Mouse (Mus musculus): ENCODE measurements around the gene Tap2. TPM values are rescaled to one million over a fixed set of nuclear protein-coding genes. Genes with fewer than 3 reads are reported as not detected.

Tap2 gene
- polyA plus RNA-seq, 1 experiment from 2014 or later = 7.4 TPM

- no peak overlapping the region for H3K9ac ChIP-seq
- H3K4me1 ChIP-seq (replicated peaks) = peaks cover 7% of the 10 kb centered on the region; the same call in 1 of the 2 replicates
- H3K27me3 ChIP-seq = 0 out of 2 replicates have a peak, but pooled peaks cover 1% of the 10 kb centered on the region
- no peaks in the 10 kb centered on the region for H3K36me3 ChIP-seq (replicated peaks)
- no peak overlapping the region for H3K27ac ChIP-seq (replicated peaks)
- no peak for ATAC-seq (ENCODE audit: insufficient read depth)
- no peak overlapping the region for H3K4me2 ChIP-seq
- no peaks in the 10 kb centered on the region for H3K9me3 ChIP-seq (replicated peaks)
- no peak overlapping the region for H3K4me3 ChIP-seq (replicated peaks)
- WGBS (ENCODE audit: insufficient replicate concordance) = 47% methylated on average over 13 of the region's 13 CpGs
These were observed 23.1 kb upstream of the Tap2 start for GRCm38 (mm10) chr17:34179913-34180859.

GRCm38 (mm10) chr17:34183564-34184219 is 19.6 kb upstream of the Tap2 start:
- Histone ChIP-seq H3K9ac (no peak overlapping the region), H3K36me3 (replicated peaks) (no peaks in the 10 kb centered on the region), H3K4me2 (no peak overlapping the region), H3K27ac (replicated peaks) (no peak overlapping the region), H3K4me3 (replicated peaks) (no peak overlapping the region), H3K9me3 (replicated peaks) (no peaks in the 10 kb centered on the region), H3K4me1 (replicated peaks) (peaks cover 29% of the 10 kb centered on the region), H3K27me3 (peaks cover 22% of the 10 kb centered on the region)
- ATAC-seq (ENCODE audit: insufficient read depth) = no peak
- WGBS (ENCODE audit: insufficient replicate concordance) = 51% methylated on average over 15 of the region's 15 CpGs

- Histone ChIP-seq H3K27ac (replicated peaks) (no peak overlapping the region), H3K9me3 (replicated peaks) (no peaks in the 10 kb centered on the region), H3K4me2 (no peak overlapping the region), H3K4me1 (replicated peaks) (peaks cover 27% of the 10 kb centered on the region), H3K36me3 (replicated peaks) (no peaks in the 10 kb centered on the region), H3K9ac (no peak overlapping the region), H3K27me3 (peaks cover 26% of the 10 kb centered on the region), H3K4me3 (replicated peaks) (no peak overlapping the region)
- WGBS (ENCODE audit: insufficient replicate concordance) = 73% methylated on average over 9 of the region's 9 CpGs
- no peak for ATAC-seq (ENCODE audit: insufficient read depth)
These were observed 17.8 kb upstream of the Tap2 start for GRCm38 (mm10) chr17:34185526-34185925.

- ATAC-seq (ENCODE audit: insufficient read depth) = peak; percentile 20
- peaks cover 22% of the 10 kb centered on the region for H3K4me1 ChIP-seq (replicated peaks)
- H3K36me3 ChIP-seq (replicated peaks) = no peaks in the 10 kb centered on the region
- WGBS (ENCODE audit: insufficient replicate concordance) = 2% methylated on average over 14 of the region's 14 CpGs
- H3K27ac ChIP-seq (replicated peaks) = no peak overlapping the region
- H3K27me3 ChIP-seq = peaks cover 26% of the 10 kb centered on the region
- peak overlapping the region; percentile 66 for H3K4me3 ChIP-seq (replicated peaks)
- no peaks in the 10 kb centered on the region for H3K9me3 ChIP-seq (replicated peaks)
- H3K9ac ChIP-seq = peak overlapping the region; percentile 61
- H3K4me2 ChIP-seq = peak overlapping the region; percentile 90
These were observed 16.5 kb upstream of the Tap2 start for GRCm38 (mm10) chr17:34186885-34187260.

- under 1% methylated on average over 46 of the region's 46 CpGs for WGBS (ENCODE audit: insufficient replicate concordance)
- H3K4me1 ChIP-seq (replicated peaks) = peaks cover 22% of the 10 kb centered on the region
- peak within 1 kb of the TSS; percentile 67 for H3K27ac ChIP-seq (replicated peaks)
- peak within 1 kb of the TSS; percentile 61 for H3K9ac ChIP-seq
- ATAC-seq (ENCODE audit: insufficient read depth) = peak; percentile 88
- H3K4me2 ChIP-seq = peak within 1 kb of the TSS; percentile 90
- H3K27me3 ChIP-seq = peaks cover 26% of the 10 kb centered on the region
- no peaks in the 10 kb centered on the region for H3K36me3 ChIP-seq (replicated peaks)
- no peaks in the 10 kb centered on the region for H3K9me3 ChIP-seq (replicated peaks)
- peak within 1 kb of the TSS; percentile 66 for H3K4me3 ChIP-seq (replicated peaks)
These were observed 15.9 kb upstream of the Tap2 start, which contains the start of the genes Tap1 and Psmb9 for GRCm38 (mm10) chr17:34187261-34187916. Gene Tap1 (plus strand): TSS chr17:34187553. Gene Psmb9 (minus strand): TSS chr17:34187764.

- under 1% methylated on average over 20 of the region's 20 CpGs for WGBS (ENCODE audit: insufficient replicate concordance)
- H3K4me3 ChIP-seq (replicated peaks) = peak overlapping the region; percentile 66
- no peaks in the 10 kb centered on the region for H3K36me3 ChIP-seq (replicated peaks)
- H3K9ac ChIP-seq = peak overlapping the region; percentile 61
- no peaks in the 10 kb centered on the region for H3K9me3 ChIP-seq (replicated peaks)
- peaks cover 22% of the 10 kb centered on the region for H3K4me1 ChIP-seq (replicated peaks)
- peak overlapping the region; percentile 90 for H3K4me2 ChIP-seq
- peak; percentile 16; the same call in 1 of the 2 replicates for ATAC-seq (ENCODE audit: insufficient read depth)
- H3K27me3 ChIP-seq = peaks cover 32% of the 10 kb centered on the region
- H3K27ac ChIP-seq (replicated peaks) = peak overlapping the region; percentile 67; the same call in 1 of the 2 replicates
These were observed 15.3 kb upstream of the Tap2 start for GRCm38 (mm10) chr17:34188010-34188409.

- Histone ChIP-seq H3K27me3 (peaks cover 34% of the 10 kb centered on the region), H3K36me3 (replicated peaks) (no peaks in the 10 kb centered on the region), H3K27ac (replicated peaks) (no peak overlapping the region), H3K4me3 (replicated peaks) (no peak overlapping the region), H3K9ac (no peak overlapping the region), H3K4me1 (replicated peaks) (peaks cover 22% of the 10 kb centered on the region), H3K9me3 (replicated peaks) (no peaks in the 10 kb centered on the region), H3K4me2 (no peak overlapping the region)
- no peak for ATAC-seq (ENCODE audit: insufficient read depth)
- WGBS (ENCODE audit: insufficient replicate concordance) = 66% methylated on average over 6 of the region's 6 CpGs
These were observed 14.3 kb upstream of the Tap2 start for GRCm38 (mm10) chr17:34188986-34189385.

GRCm38 (mm10) chr17:34192852-34193251 is 10.5 kb upstream of the Tap2 start:
- no peak overlapping the region for H3K9ac ChIP-seq
- ATAC-seq (ENCODE audit: insufficient read depth) = no peak
- H3K27ac ChIP-seq (replicated peaks) = no peak overlapping the region
- H3K4me2 ChIP-seq = no peak overlapping the region
- H3K36me3 ChIP-seq (replicated peaks) = no peaks in the 10 kb centered on the region
- peaks cover 22% of the 10 kb centered on the region for H3K4me1 ChIP-seq (replicated peaks)
- H3K27me3 ChIP-seq = peaks cover 50% of the 10 kb centered on the region
- 58% methylated on average over 16 of the region's 16 CpGs for WGBS (ENCODE audit: insufficient replicate concordance)
- no peak overlapping the region for H3K4me3 ChIP-seq (replicated peaks)
- H3K9me3 ChIP-seq (replicated peaks) = no peaks in the 10 kb centered on the region

GRCm38 (mm10) chr17:34193468-34193867 is 9.9 kb upstream of the Tap2 start:
- no peak overlapping the region for H3K27ac ChIP-seq (replicated peaks)
- H3K4me1 ChIP-seq (replicated peaks) = peaks cover 16% of the 10 kb centered on the region
- H3K9ac ChIP-seq = no peak overlapping the region
- H3K9me3 ChIP-seq (replicated peaks) = no peaks in the 10 kb centered on the region
- no peak overlapping the region for H3K4me2 ChIP-seq
- peaks cover 53% of the 10 kb centered on the region for H3K27me3 ChIP-seq
- WGBS (ENCODE audit: insufficient replicate concordance) = 58% methylated on average over 8 of the region's 8 CpGs
- H3K4me3 ChIP-seq (replicated peaks) = no peak overlapping the region
- no peaks in the 10 kb centered on the region for H3K36me3 ChIP-seq (replicated peaks)
- no peak for ATAC-seq (ENCODE audit: insufficient read depth)

- peaks cover 62% of the 10 kb centered on the region for H3K27me3 ChIP-seq
These were observed 8.6 kb upstream of the Tap2 start for GRCm38 (mm10) chr17:34194723-34195122.

GRCm38 (mm10) chr17:34196491-34196890 is 6.8 kb upstream of the Tap2 start:
- peaks cover 69% of the 10 kb centered on the region for H3K27me3 ChIP-seq
- no peak overlapping the region for H3K9ac ChIP-seq
- no peaks in the 10 kb centered on the region for H3K36me3 ChIP-seq (replicated peaks)
- H3K9me3 ChIP-seq (replicated peaks) = no peaks in the 10 kb centered on the region
- WGBS (ENCODE audit: insufficient replicate concordance) = 9% methylated on average over 12 of the region's 12 CpGs
- no peak overlapping the region for H3K27ac ChIP-seq (replicated peaks)
- peaks cover 16% of the 10 kb centered on the region for H3K4me1 ChIP-seq (replicated peaks)
- no peak for ATAC-seq (ENCODE audit: insufficient read depth)
- no peak overlapping the region for H3K4me3 ChIP-seq (replicated peaks)
- H3K4me2 ChIP-seq = peak overlapping the region; percentile 73

More at GRCm38 (mm10) chr17:34194723-34195122, 8.6 kb upstream of the Tap2 start:
- H3K4me2 ChIP-seq = no peak overlapping the region
- peaks cover 16% of the 10 kb centered on the region for H3K4me1 ChIP-seq (replicated peaks)
- H3K36me3 ChIP-seq (replicated peaks) = no peaks in the 10 kb centered on the region
- H3K9ac ChIP-seq = no peak overlapping the region
- no peak overlapping the region for H3K4me3 ChIP-seq (replicated peaks)
- no peak for ATAC-seq (ENCODE audit: insufficient read depth)
- H3K9me3 ChIP-seq (replicated peaks) = no peaks in the 10 kb centered on the region
- no peak overlapping the region for H3K27ac ChIP-seq (replicated peaks)
- WGBS (ENCODE audit: insufficient replicate concordance) = 73% methylated on average over 4 of the region's 4 CpGs

Data from liver, embryonic 15.5 days (tissue).